Mouse (Mus musculus): ENCODE measurements around the gene Cpa4.

DNA sequence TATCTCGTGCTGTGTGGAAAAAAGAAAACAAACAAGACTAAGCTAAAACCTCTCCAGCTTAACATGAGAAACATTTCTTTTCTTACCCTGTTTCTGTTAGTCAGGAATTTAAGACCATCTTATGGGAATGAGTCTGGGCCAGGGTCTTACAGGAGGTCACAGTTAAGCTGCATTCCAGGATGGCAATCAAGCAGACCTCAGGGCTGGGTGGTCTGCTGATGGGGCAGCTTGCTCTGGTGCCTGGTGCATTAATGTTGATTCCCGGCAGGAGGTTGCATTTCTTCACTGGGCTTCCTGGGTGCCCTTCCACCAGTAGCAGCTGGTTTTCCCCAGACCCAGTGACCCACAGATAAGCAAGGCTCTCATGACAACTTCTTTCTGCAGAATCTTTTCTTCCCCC, 21.6 kb downstream of the Cpa4 start:
- TF ChIP-seq CTCF (IDR thresholded peaks at IDR 0.05; ENCODE audit: borderline replicate concordance, control insufficient read depth, extremely low read depth, insufficient read depth, low read length, poor library complexity) = no peak
- TF ChIP-seq POLR2A (IDR thresholded peaks at IDR 0.05; ENCODE audit: control insufficient read depth, extremely low read depth, insufficient read depth, low read length, poor library complexity) = no peak

All from thymus, adult 2 months (tissue).